Mouse (Mus musculus) liver, adult 2 months (tissue): ENCODE measurements around the gene Zp3. TPM values are rescaled to one million over a fixed set of nuclear protein-coding genes. Genes with fewer than 3 reads are reported as not detected.

Experiments
- DNase-seq: peaks from one replicate; pipeline ENCODE4 v3.0.0-alpha.2; 2011; ENCODE audit warnings: low read depth, low spot score; ENCODE audit errors: extremely low read depth
- H3K27ac ChIP-seq: fragments of 200-500 bp; replicated peaks from 2 replicates; pipeline ENCODE4 v1.5.1; 2012; ENCODE audit warnings: low read depth, mild to moderate bottlenecking, control low read depth, inconsistent platforms, low read length; ENCODE audit not compliant: insufficient read depth
- H3K27me3 ChIP-seq: fragments of 200-500 bp; 2 replicates; pipeline ENCODE4 v1.6.1; 2012; ENCODE audit warnings: mild to moderate bottlenecking, moderate library complexity, low read length, inconsistent platforms; ENCODE audit not compliant: control insufficient read depth, insufficient read depth
- H3K36me3 ChIP-seq: fragments of 200-500 bp; 2 replicates; pipeline ENCODE4 v1.6.1; 2012; ENCODE audit warnings: low read length, inconsistent platforms; ENCODE audit not compliant: control insufficient read depth, insufficient read depth
- H3K4me1 ChIP-seq: fragments of 200-500 bp; 2 replicates; pipeline ENCODE4 v1.6.1; 2011; ENCODE audit warnings: low read length; ENCODE audit not compliant: control insufficient read depth, insufficient read depth
- H3K4me3 ChIP-seq: fragments of 200-500 bp; 2 replicates; pipeline ENCODE4 v1.5.1; 2011; ENCODE audit warnings: low read depth, mild to moderate bottlenecking, control low read depth, low read length, moderate library complexity; ENCODE audit not compliant: insufficient read depth
- H3K79me2 ChIP-seq: fragments of 200-500 bp; 2 replicates; pipeline ENCODE4 v1.6.1; 2012; ENCODE audit warnings: inconsistent platforms, mild to moderate bottlenecking, low read length, moderate library complexity; ENCODE audit not compliant: control insufficient read depth, insufficient read depth
- H3K9ac ChIP-seq: fragments of 200-500 bp; 2 replicates; pipeline ENCODE4 v1.6.1; 2012; ENCODE audit warnings: low read depth, mild to moderate bottlenecking, control low read depth, inconsistent platforms, low read length
- CTCF ChIP-seq: fragments of 200-500 bp; IDR thresholded peaks from 2 replicates; pipeline ENCODE4 v1.5.1; 2011; ENCODE audit warnings: low read depth, low read length, control low read depth
- POLR2A ChIP-seq: fragments of 200-500 bp; IDR thresholded peaks from 2 replicates; pipeline ENCODE4 v1.6.1; 2011; ENCODE audit warnings: low read length, control low read depth; ENCODE audit not compliant: insufficient read depth; ENCODE audit errors: extremely low read depth
- WGBS: fragments of 180-500 bp; shearing (Covaris S2); methylation state at CpG from one replicate; pipeline ENCODE4 v1.1.7; 2018; 5-methylcytosine and 5-hydroxymethylcytosine counted together
- polyA plus RNA-seq: library from polyadenylated mRNA; depleted of rRNA; stranded (reverse); fragments of >200 nt; gene quantifications from 2 replicates; pipeline ENCODE4 v1.2.3, GENCODE M21; 2012
- total RNA-seq: library from RNA; depleted of rRNA; stranded (reverse); fragments of >200 nt; gene quantifications from 2 replicates; pipeline ENCODE4 v1.2.3, GENCODE M21; 2014

Zp3 gene
- total and polyA plus RNA-seq, 2 experiments: not detected

- no peak for DNase-seq
- TF ChIP-seq CTCF (no peak), POLR2A (no peak)
- Histone ChIP-seq H3K27ac (no peak overlapping the region), H3K4me3 (no peak overlapping the region), H3K36me3 (peaks cover 6% of the 10 kb centered on the region; the same call in 1 of the 2 replicates), H3K79me2 (no peaks in the 10 kb centered on the region), H3K4me1 (peaks cover 2% of the 10 kb centered on the region), H3K9ac (no peak overlapping the region), H3K27me3 (no peaks in the 10 kb centered on the region)
- WGBS: 88% methylated on average over 10 of the region's 10 CpGs
Observed at GRCm38 (mm10) chr5:136014877-136015276, 35.0 kb downstream of the Zp3 start.

- Histone ChIP-seq H3K9ac (no peak overlapping the region), H3K36me3 (peaks cover 6% of the 10 kb centered on the region; the same call in 1 of the 2 replicates), H3K27me3 (no peaks in the 10 kb centered on the region), H3K4me3 (no peak overlapping the region), H3K4me1 (peaks cover 2% of the 10 kb centered on the region), H3K27ac (0 out of 2 replicates have a peak overlapping the region, but pooled peaks have one; percentile 37), H3K79me2 (no peaks in the 10 kb centered on the region)
- no peak for DNase-seq
- WGBS: 84% methylated on average over 10 of the region's 10 CpGs
- TF ChIP-seq POLR2A: no peak
- TF ChIP-seq CTCF: no peak
Observed at GRCm38 (mm10) chr5:136015586-136015985, 35.7 kb downstream of the Zp3 start.

- Histone ChIP-seq H3K36me3 (peaks cover 6% of the 10 kb centered on the region; the same call in 1 of the 2 replicates), H3K79me2 (no peaks in the 10 kb centered on the region), H3K9ac (no peak overlapping the region), H3K4me1 (peaks cover 2% of the 10 kb centered on the region), H3K27ac (no peak overlapping the region), H3K27me3 (no peaks in the 10 kb centered on the region), H3K4me3 (no peak overlapping the region)
- no peak for DNase-seq
- 87% methylated on average over 10 of the region's 10 CpGs for WGBS
- TF ChIP-seq POLR2A: no peak
- TF ChIP-seq CTCF: no peak
Observed at GRCm38 (mm10) chr5:136016014-136016876, 36.3 kb downstream of the Zp3 start.

- WGBS: 93% methylated on average over 6 of the region's 6 CpGs
- no peaks in the 10 kb centered on the region for H3K79me2 ChIP-seq
- H3K4me1 ChIP-seq: peaks cover 2% of the 10 kb centered on the region
- H3K4me3 ChIP-seq: no peak overlapping the region
- no peaks in the 10 kb centered on the region for H3K27me3 ChIP-seq
- TF ChIP-seq CTCF (no peak), POLR2A (no peak)
- H3K9ac ChIP-seq: no peak overlapping the region
- no peak for DNase-seq
- peaks cover 2% of the 10 kb centered on the region; the same call in 1 of the 2 replicates for H3K36me3 ChIP-seq
- no peak overlapping the region for H3K27ac ChIP-seq
Observed at GRCm38 (mm10) chr5:136017262-136017661, 37.4 kb downstream of the Zp3 start.

GRCm38 (mm10) chr5:136018726-136019125 is 38.8 kb downstream of the Zp3 start:
- no peak for DNase-seq
- H3K4me3 ChIP-seq: no peak overlapping the region
- H3K36me3 ChIP-seq: no peaks in the 10 kb centered on the region; the same call in 1 of the 2 replicates
- H3K4me1 ChIP-seq: peaks cover 2% of the 10 kb centered on the region
- no peak for TF ChIP-seq CTCF
- no peak for TF ChIP-seq POLR2A
- H3K27me3 ChIP-seq: no peaks in the 10 kb centered on the region
- no peak overlapping the region for H3K27ac ChIP-seq
- 33% methylated on average over 2 of the region's 2 CpGs for WGBS
- H3K79me2 ChIP-seq: no peaks in the 10 kb centered on the region
- H3K9ac ChIP-seq: no peak overlapping the region

- Histone ChIP-seq H3K4me1 (peaks cover 2% of the 10 kb centered on the region), H3K27me3 (no peaks in the 10 kb centered on the region), H3K79me2 (no peaks in the 10 kb centered on the region), H3K9ac (no peak overlapping the region), H3K4me3 (no peak overlapping the region), H3K27ac (no peak overlapping the region), H3K36me3 (no peaks in the 10 kb centered on the region; the same call in 1 of the 2 replicates)
- WGBS: 70% methylated on average over 1 of the region's 1 CpGs
- DNase-seq: no peak
- no peak for TF ChIP-seq CTCF
Observed at GRCm38 (mm10) chr5:136019907-136020306, 40.0 kb downstream of the Zp3 start.
